Mouse (Mus musculus) intestine, postnatal 0 days (tissue): ENCODE data around the gene Ube2d1. TPM values are rescaled to one million over a fixed set of nuclear protein-coding genes. Genes with fewer than 3 reads are reported as not detected.

Experiments used
- ATAC-seq: fragments of 200-750 bp; cut with Nextera tagmentation; 2 replicates; pipeline ENCODE4 v1.8.0; 2017; ENCODE audit warnings: mild to moderate bottlenecking, moderate TSS enrichment, moderate library complexity
- H3K27ac ChIP-seq: fragments of 300-500 bp; sonication (generic); 2 replicates; pipeline ENCODE4 v1.5.1; 2014; ENCODE audit warnings: mild to moderate bottlenecking, low read depth, low read length, moderate library complexity
- H3K27me3 ChIP-seq: fragments of 300-500 bp; sonication (generic); replicated peaks from 2 replicates; pipeline ENCODE4 v1.6.1; 2014; ENCODE audit warnings: low read length, mixed read lengths; ENCODE audit not compliant: control insufficient read depth, insufficient read depth
- H3K36me3 ChIP-seq: fragments of 300-500 bp; sonication (generic); 2 replicates; pipeline ENCODE4 v1.6.1; 2014; ENCODE audit warnings: mild to moderate bottlenecking, moderate library complexity; ENCODE audit not compliant: control insufficient read depth, insufficient read depth
- H3K4me1 ChIP-seq: fragments of 300-500 bp; sonication (generic); replicated peaks from 2 replicates; pipeline ENCODE4 v1.6.1; 2014; ENCODE audit warnings: antibody characterized with exemption, low read length, mixed read lengths; ENCODE audit not compliant: control insufficient read depth, insufficient read depth
- H3K4me2 ChIP-seq: fragments of 300-500 bp; sonication (generic); replicated peaks from 2 replicates; pipeline ENCODE4 v1.6.1; 2014; ENCODE audit warnings: low read depth, mild to moderate bottlenecking, moderate library complexity
- H3K4me3 ChIP-seq: fragments of 300-500 bp; sonication (generic); 2 replicates; pipeline ENCODE4 v1.5.1; 2014; ENCODE audit warnings: low read depth, low read length
- H3K9ac ChIP-seq: fragments of 300-500 bp; sonication (generic); 2 replicates; pipeline ENCODE4 v1.6.1; 2014; ENCODE audit warnings: mild to moderate bottlenecking, low read depth, low read length
- H3K9me3 ChIP-seq: fragments of 300-500 bp; sonication (generic); 2 replicates; pipeline ENCODE4 v1.6.1; 2016; ENCODE audit warnings: mixed run types; ENCODE audit not compliant: control insufficient read depth
- CTCF ChIP-seq: sonication (generic); IDR thresholded peaks from 2 replicates; pipeline ENCODE4 v1.5.1; 2016; ENCODE audit warnings: low read depth, mild to moderate bottlenecking, control low read depth, antibody characterized with exemption, moderate library complexity
- WGBS: fragments of 180-500 bp; shearing (Covaris S2); extraction: QIAGEN DNeasy Blood & Tissue Kit; methylation state at CpG from one replicate; pipeline ENCODE4 v1.1.7; 2014; 5-methylcytosine and 5-hydroxymethylcytosine counted together
- polyA plus RNA-seq: library from polyadenylated mRNA; unstranded; fragments of >200 nt; fragmentation: Nextera tagmentation; extraction: Ambion mirVana; gene quantifications from 2 replicates; pipeline ENCODE4 v1.2.1, GENCODE M21; 2015

The Ube2d1 gene
- polyA plus RNA-seq, 1 experiment from 2014 or later = 33.6 TPM

DNA sequence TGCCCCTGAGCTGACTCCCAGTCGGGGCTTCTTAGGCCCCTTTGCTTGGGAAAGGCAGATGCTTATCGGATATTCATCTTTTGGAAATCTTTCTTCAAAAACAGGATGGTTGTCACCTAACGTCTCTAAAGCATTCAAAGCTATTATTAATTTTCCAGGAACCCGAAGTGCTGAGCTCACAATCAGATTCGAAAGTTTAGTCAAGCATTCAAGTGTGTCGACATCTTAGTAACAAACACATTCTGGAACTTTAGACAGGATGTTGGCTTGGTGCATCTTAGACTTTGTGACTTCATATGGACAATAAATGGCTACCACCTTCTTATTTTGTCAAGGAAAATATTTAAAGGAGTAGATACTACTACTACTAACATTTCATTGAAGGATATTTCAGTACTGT is 43.3 kb upstream of the Ube2d1 start:
- WGBS = 90% methylated on average over 6 of the region's 6 CpGs
- Histone ChIP-seq H3K9me3 (no peaks in the 10 kb centered on the region), H3K4me1 (no peaks in the 10 kb centered on the region), H3K4me2 (no peak overlapping the region), H3K27me3 (no peaks in the 10 kb centered on the region), H3K27ac (no peak overlapping the region), H3K4me3 (no peak overlapping the region), H3K9ac (no peak overlapping the region), H3K36me3 (peaks cover 22% of the 10 kb centered on the region)
- ATAC-seq = no peak
- TF ChIP-seq CTCF = no peak

- no peak for TF ChIP-seq CTCF
- Histone ChIP-seq H3K4me1 (no peaks in the 10 kb centered on the region), H3K9ac (no peak overlapping the region)
Observed at GRCm38 (mm10) chr10:71327386-71327785, 42.3 kb upstream of the Ube2d1 start.

GRCm38 (mm10) chr10:71326789-71327188 is 41.7 kb upstream of the Ube2d1 start:
- peak; percentile 98 for TF ChIP-seq CTCF
- Histone ChIP-seq H3K36me3 (peaks cover 19% of the 10 kb centered on the region), H3K4me3 (no peak overlapping the region), H3K4me1 (no peaks in the 10 kb centered on the region), H3K27ac (no peak overlapping the region), H3K9me3 (no peaks in the 10 kb centered on the region), H3K27me3 (no peaks in the 10 kb centered on the region), H3K4me2 (no peak overlapping the region), H3K9ac (no peak overlapping the region)
- no peak for ATAC-seq
- WGBS = 14% methylated on average over 7 of the region's 7 CpGs

More at GRCm38 (mm10) chr10:71327386-71327785, 42.3 kb upstream of the Ube2d1 start:
- Histone ChIP-seq H3K27ac (no peak overlapping the region), H3K4me2 (no peak overlapping the region), H3K36me3 (peaks cover 22% of the 10 kb centered on the region), H3K4me3 (no peak overlapping the region), H3K9me3 (no peaks in the 10 kb centered on the region), H3K27me3 (no peaks in the 10 kb centered on the region)
- 84% methylated on average over 10 of the region's 10 CpGs for WGBS
- no peak for ATAC-seq

GRCm38 (mm10) chr10:71326123-71326522 is 41.1 kb upstream of the Ube2d1 start:
- no peak overlapping the region for H3K4me3 ChIP-seq
- WGBS = 74% methylated on average over 7 of the region's 7 CpGs
- no peak overlapping the region for H3K9ac ChIP-seq
- H3K9me3 ChIP-seq = no peaks in the 10 kb centered on the region
- no peak for TF ChIP-seq CTCF
- H3K27ac ChIP-seq = no peak overlapping the region
- no peak for ATAC-seq
- no peaks in the 10 kb centered on the region for H3K27me3 ChIP-seq
- peaks cover 18% of the 10 kb centered on the region for H3K36me3 ChIP-seq
- H3K4me2 ChIP-seq = no peak overlapping the region
- H3K4me1 ChIP-seq = no peaks in the 10 kb centered on the region

DNA sequence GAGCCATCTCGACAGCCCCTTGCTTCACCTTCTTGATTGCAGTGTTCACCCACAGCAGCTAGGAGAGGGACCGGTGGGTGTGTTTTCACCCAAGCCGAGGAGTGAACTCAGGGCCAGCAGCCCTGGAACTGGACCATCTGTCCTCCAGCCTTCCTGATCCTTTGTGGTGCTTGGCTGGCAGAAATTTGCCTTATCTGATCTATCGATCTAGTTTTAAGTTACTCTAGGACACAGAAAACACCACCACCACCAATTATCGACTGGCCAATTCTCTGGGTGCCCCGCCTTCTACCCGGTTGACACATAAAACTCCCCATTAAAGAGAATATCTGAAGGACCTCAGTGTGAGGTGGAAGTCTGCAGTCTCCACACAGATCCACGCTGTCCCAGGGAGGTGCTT is 38.6 kb upstream of the Ube2d1 start:
- Histone ChIP-seq H3K9me3 (no peaks in the 10 kb centered on the region), H3K9ac (no peak overlapping the region), H3K27ac (no peak overlapping the region), H3K36me3 (no peaks in the 10 kb centered on the region), H3K4me1 (no peaks in the 10 kb centered on the region), H3K4me2 (no peak overlapping the region), H3K4me3 (no peak overlapping the region), H3K27me3 (no peaks in the 10 kb centered on the region)
- no peak for TF ChIP-seq CTCF
- no peak for ATAC-seq
- 81% methylated on average over 8 of the region's 8 CpGs for WGBS

GRCm38 (mm10) chr10:71316497-71316896 is 31.4 kb upstream of the Ube2d1 start:
- no peak for TF ChIP-seq CTCF
- ATAC-seq = no peak
- H3K4me3 ChIP-seq = no peak overlapping the region
- no peaks in the 10 kb centered on the region for H3K9me3 ChIP-seq
- H3K4me1 ChIP-seq = no peaks in the 10 kb centered on the region
- no peaks in the 10 kb centered on the region for H3K27me3 ChIP-seq
- no peak overlapping the region for H3K4me2 ChIP-seq
- H3K27ac ChIP-seq = no peak overlapping the region
- WGBS = 65% methylated on average over 7 of the region's 7 CpGs
- no peaks in the 10 kb centered on the region for H3K36me3 ChIP-seq
- no peak overlapping the region for H3K9ac ChIP-seq

GRCm38 (mm10) chr10:71316056-71316455 is 31.0 kb upstream of the Ube2d1 start:
- Histone ChIP-seq H3K27me3 (no peaks in the 10 kb centered on the region), H3K4me2 (no peak overlapping the region), H3K4me3 (no peak overlapping the region), H3K4me1 (no peaks in the 10 kb centered on the region), H3K36me3 (no peaks in the 10 kb centered on the region), H3K27ac (no peak overlapping the region), H3K9me3 (no peaks in the 10 kb centered on the region), H3K9ac (no peak overlapping the region)
- WGBS = 72% methylated on average over 11 of the region's 11 CpGs
- TF ChIP-seq CTCF = no peak
- ATAC-seq = no peak
